Mouse (Mus musculus) G1E-ER4 (cell line): Measurements from ENCODE around the gene Akap12. TPM values are rescaled to one million over a fixed set of nuclear protein-coding genes. Genes with fewer than 3 reads are reported as not detected.

ENCODE experiments used
- GATA1 ChIP-seq: IDR thresholded peaks from one replicate; pipeline ENCODE4 v1.8.0; 2012; ENCODE audit warnings: low read length, inconsistent platforms
- polyA plus RNA-seq: library from polyadenylated mRNA; stranded (reverse); fragments of >175 nt; gene quantifications from 2 replicates; pipeline ENCODE4 v1.2.3, GENCODE M21; 2012

Akap12 gene
- polyA plus RNA-seq: not detected in 2 replicates

GRCm38 (mm10) chr10:4266041-4266930 is at the start of gene Akap12:
Gene Akap12 (plus strand): TSS chr10:4266380.
- no peak for TF ChIP-seq GATA1

DNA sequence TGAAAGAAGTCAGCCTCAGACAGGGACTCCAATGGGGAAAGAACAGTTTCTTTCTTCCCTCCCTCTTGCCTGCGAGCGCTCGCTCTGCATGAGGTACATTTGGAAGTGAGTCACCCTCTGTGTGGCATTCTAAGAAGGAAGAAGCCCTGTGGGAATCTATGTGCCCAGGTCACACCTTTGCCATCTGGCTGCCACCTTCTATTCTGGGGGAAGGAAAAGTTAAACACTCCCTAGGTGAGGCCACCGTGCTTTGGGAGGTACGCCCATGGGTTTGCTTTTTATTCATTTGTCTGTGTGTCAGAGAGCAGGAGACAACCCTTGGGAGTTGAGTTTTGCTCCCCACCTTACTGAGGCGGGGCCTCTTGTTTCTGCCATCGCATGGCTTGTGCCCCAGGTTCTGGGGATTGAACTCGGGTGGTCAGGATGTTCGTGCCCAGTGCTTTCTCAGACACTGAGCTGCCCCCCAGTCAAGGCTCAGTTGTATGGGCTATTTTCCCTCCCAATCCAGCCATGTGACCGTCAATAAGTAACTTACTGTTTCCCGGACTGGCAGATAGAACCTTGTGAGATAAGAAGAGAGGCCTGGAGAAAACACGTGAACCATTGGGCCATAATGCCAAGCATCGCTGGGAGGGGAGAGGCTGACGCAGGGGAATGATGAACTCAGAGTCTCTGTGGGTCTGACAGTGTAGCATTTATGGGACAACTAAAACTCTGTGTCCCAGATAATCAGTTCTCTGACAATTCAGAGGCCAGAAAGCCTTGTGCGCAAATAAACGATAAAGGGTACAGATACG is 35.4 kb upstream of the Akap12 start:
- TF ChIP-seq GATA1: no peak

GRCm38 (mm10) chr10:4233102-4233501 is 33.1 kb upstream of the Akap12 start:
- TF ChIP-seq GATA1: no peak

DNA sequence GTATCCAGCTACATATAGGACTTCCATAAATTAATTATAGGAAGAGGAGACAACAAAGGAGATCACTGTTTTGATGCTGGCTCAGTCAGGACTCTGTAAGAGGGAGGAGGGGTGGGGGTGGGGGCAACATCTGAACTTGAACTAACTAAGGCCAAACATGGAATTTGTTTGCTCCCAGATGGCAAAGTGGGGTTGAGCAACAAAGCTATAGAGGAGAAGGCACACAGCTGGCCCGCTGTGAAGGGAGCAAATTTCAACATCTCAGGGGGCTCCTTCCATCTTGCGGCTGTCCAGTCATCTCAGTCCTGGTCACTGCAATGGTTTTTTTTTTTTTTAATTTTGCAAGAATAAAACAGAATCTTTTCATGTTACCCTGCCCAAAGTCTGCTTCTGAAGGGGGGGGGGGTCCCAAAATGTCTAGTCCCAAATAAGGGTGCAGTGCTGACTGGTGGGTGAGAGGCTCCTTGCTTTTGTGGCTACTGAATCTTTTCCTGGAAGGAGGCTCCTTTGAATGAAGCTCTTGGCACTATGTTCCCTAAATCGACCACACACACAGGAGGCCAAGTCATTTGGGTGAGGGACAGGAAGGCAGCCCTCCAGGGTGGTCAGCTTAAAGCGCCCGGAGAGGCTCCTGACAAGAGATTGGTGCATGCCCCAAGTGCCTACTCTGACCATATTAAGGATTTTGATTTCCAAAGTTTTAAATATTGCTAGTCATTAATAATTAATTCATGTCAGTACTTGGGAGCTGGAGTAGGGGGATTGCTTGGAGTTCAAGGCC is 26.2 kb upstream of the Akap12 start:
- no peak for TF ChIP-seq GATA1

DNA sequence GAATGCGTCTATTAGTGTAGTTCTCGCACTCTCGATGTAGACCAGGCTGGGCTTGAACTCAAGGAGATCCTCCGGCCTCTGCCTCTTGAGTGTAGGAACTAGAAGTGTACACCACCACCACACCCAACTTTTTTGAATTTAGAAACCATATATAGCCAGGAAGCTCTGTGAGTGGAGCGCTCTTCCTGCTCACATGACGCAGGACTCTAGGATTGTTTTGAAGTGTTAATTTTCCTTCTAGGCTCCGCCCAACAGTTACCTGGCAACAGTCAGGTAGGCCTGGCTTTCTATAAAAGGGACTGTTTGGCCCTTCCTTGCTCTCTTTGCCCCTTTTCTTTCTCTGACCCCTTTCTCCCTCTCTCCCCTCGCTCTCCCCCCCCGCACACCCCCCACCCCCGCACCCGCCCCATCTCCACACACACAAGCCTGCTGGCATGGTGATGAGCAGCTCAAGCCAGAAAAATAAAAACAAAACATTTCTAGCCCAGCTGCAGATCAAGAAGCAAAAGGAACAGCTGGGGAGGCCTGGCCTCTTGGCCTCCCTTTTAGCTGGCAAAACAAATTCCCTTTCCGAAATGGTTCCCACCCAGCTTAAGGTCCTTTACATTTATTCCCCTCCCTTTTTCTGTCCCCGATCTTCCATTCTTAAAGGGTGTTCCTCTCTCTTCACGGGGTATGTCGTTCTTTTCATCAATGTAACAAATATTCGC is 22.4 kb upstream of the Akap12 start:
- TF ChIP-seq GATA1: no peak

DNA sequence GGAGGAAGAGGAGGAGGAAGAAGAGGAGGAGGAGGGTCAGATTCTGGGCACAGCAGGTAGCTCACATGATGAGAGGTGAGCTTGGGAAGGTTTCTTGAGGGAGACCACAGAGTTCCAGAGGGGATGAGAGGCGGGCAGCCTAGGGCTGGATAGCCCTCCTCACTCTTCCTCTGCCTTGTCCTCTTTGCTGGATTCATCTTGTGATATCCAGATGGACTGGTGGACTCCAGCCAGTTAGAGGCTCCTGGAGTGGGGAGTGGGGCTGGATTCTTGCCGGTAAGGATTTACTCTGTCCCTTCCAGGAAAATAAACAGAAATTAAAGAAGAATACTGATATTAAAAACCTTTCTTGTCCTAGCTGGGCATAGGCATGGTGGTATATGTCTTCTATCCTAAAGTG is 20.4 kb upstream of the Akap12 start:
- TF ChIP-seq GATA1: no peak

DNA sequence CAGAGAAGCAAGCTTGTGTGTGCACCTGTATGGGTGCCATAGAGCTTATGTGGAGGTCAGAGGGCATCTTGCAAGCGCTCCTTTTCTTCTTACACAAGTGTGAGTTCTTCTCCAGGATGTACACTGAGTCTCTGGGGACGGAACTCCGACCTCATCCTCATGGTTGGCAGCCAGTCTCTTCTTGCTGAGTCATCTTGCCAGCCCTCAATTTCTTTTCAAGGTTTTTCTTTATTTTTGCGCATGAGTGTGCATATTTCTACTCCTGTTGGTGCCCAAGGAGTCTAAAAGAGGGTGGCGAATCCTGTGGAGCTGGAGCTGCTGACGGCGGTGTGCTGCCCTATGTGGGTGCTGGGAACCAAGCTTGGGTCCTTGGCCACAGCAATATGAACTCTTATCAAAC is 19.8 kb upstream of the Akap12 start:
- no peak for TF ChIP-seq GATA1

DNA sequence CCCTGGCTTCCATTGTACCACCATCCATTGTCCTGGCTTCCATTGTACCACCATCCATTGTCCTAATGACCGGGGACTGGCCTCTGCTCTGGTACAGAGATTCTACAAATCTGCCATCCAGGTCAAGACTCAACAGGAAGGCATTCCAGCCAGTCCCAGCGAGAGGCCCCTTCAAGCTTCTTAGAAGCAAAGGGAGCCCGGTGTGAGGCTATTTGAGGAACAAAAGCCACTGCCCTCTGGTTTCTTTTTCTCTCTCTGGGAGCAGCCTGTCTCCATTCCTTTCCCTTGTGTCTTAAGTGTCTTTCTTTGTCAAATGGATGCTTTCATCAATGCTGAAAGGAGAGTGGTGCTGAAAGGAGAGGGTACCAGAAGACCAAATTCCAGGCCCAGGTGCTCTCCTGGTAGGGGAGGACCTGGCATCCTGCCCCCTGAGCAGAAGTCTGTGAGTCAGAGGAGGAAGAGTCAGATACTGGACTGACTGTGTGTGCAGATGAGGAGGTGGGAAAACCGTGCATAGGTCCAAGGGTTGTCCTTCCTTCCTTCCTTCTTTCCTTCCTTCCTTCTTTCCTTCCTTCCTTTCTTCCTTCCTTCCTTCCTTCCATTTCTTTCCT is 16.8 kb upstream of the Akap12 start:
- TF ChIP-seq GATA1: no peak

DNA sequence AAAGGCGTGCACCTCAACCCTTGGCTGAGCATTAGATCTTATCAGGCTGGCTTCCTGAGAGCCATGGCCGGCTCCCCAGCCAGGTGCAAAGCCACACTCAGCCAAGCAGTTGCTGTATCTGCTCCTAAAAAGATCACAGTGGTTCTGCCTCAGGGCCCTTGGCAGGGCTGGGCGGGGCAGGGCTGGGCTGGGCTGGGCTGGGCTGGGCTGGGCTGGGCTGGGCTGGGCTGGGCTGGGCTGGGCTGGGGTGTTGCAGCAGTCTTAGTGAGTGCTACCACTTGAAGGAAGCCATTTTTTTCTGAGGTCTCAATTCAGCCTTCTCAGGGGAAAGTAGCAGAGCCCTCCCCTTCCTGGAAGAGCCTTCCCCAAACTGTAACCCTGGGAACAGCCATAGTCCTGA is 15.5 kb upstream of the Akap12 start:
- TF ChIP-seq GATA1: no peak

DNA sequence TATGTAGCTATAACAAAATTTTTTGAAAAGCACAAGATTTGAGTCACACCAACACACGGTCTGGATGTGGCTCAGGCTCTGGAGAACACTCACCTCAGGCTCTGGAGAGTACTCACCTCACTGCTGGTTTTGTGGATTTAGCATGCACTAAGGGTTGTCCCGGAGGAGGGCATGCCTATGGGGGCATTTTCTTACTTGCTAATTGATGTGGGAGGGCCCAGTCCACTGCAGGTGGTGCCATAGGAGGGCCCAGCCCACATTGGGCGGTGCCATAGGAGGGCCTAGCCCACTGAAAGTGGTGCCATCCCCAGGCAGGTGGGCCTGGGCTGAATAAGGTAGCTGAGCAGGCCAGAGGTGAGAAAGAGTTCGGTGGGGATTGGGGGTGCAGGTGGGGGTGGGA is 12.6 kb upstream of the Akap12 start:
- no peak for TF ChIP-seq GATA1

DNA sequence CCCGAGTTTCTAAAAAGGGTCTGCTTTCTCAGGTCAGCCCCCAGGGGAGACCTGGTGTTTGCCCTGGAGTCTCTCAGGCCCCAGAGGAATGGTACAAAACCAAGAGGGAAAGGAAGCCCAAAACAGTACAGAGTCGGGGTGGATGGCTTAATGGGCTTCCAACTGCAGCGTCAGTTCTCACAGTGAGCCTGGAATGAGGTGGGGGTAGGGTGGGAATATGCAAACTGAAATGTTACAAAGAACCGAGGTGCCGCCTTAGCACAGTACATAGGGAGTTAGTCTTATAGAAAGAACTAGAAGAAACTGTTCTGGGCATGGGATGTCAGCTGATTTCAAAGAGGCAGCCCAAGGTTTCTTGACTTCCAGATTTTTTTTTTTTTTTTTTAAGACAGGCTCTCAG is 11.7 kb upstream of the Akap12 start:
- no peak for TF ChIP-seq GATA1

GRCm38 (mm10) chr10:4260925-4261324 is 5.3 kb upstream of the Akap12 start:
- TF ChIP-seq GATA1: no peak

DNA sequence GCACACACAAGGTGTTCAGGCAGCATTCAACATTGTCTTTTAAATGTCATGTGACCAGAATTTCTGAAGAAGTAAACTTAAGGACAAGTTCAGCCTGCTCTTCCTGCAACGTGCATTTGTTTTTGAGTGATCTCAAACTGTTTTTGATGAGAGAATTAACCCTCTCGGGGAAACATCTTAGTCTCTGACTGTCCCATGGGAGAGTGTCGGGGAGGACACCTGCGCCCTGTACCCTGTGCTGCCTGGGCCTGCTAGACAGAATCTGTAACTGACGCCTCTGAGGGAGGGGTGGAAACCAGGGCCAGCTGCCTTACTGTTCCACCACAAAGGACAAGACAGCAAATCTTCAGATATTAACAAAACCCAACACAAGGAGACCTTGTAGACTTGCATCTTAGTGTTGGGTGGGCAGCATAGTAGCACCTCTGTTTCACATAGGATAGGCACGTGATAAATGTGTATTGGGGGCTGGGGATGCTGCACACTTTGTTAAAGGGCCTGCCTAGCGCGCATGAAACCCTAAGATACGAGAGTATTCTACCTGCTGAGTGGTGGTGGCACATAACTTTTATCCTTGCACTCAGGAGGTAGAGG is 4.7 kb upstream of the Akap12 start:
- no peak for TF ChIP-seq GATA1

DNA sequence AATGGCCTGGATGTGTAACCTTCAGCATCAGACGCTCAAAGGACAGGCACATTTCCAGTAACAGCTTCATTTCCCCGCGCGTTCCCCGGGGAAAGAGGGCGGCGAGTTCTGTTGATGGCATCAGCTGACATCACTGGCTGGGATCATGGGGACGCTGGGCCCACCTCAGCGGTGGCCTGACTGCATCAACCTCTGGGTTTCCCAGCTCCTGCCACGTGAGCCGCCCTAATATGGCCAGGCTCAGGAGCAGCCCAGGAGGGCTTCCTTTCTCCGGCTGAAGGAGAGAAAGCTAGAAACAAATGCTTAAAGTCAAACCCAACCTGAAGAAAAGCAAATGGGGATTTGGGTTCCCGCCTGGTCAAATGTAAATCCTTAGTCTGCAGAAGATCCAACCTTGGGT is 539 bp upstream of the Akap12 start:
- TF ChIP-seq GATA1: no peak
